Mouse (Mus musculus): ENCODE data around the gene Olah. TPM values are rescaled to one million over a fixed set of nuclear protein-coding genes. Genes with fewer than 3 reads are reported as not detected.

The Olah gene
- total and polyA plus RNA-seq, 3 experiments = not detected

DNA sequence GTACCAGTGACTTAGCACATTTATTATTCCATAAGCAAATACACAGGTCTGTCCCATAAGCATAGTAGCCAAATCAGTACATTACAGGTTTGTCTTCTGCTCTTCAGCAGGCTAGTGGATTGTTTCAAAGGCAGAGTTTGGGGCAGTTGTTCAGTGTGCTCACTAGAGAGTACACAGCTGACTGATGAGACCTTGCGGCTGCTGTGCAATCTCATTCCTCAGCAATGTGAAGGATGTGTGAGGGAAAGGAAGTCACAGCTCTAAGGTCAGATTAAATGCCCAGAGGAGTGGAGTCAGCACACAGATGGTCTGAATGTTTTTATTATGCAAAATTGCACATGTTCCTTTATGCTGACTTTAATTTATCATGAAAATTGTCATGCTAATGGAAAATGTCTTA, 70.5 kb downstream of the Olah start:
- peaks cover 6 to 12% of the 10 kb centered on the region in 2 experiments for H3K36me3 ChIP-seq (ENCODE audit: control insufficient read depth in 1 of 2, insufficient read depth in 2 of 2, low read length in 2 of 2)
- peaks cover 3 to 8% of the 10 kb centered on the region in 2 experiments; a peak in 3 of 4 replicates for H3K4me1 ChIP-seq (ENCODE audit: control insufficient read depth in 1 of 2, insufficient read depth in 2 of 2, low read length in 2 of 2)
- H3K9ac ChIP-seq (ENCODE audit: control insufficient read depth, low read depth, low read length, poor library complexity, severe bottlenecking) = no peak overlapping the region
- DNase-seq (ENCODE audit: low read depth, low spot score) = no peak
- H3K27ac ChIP-seq (ENCODE audit: control insufficient read depth, low read depth, low read length) = no peak overlapping the region
- H3K79me2 ChIP-seq (ENCODE audit: control insufficient read depth, insufficient read depth, low read length, poor library complexity) = peaks cover 13% of the 10 kb centered on the region
- H3K9me3 ChIP-seq (replicated peaks; ENCODE audit: insufficient read depth, low read length) = no peaks in the 10 kb centered on the region
- TF ChIP-seq CHD2 (IDR thresholded peaks at IDR 0.05; ENCODE audit: low read length) (no peak), NRF1 (IDR thresholded peaks at IDR 0.05; ENCODE audit: insufficient read depth, low read depth, low read length, poor library complexity, severe bottlenecking) (no peak), MAFK (IDR thresholded peaks at IDR 0.05; ENCODE audit: borderline replicate concordance, low read depth, low read length) (no peak), TCF12 (IDR thresholded peaks at IDR 0.05; ENCODE audit: low read depth, low read length) (no peak)
- no peaks in the 10 kb centered on the region for H3K27me3 ChIP-seq (ENCODE audit: control insufficient read depth in 1 of 2, insufficient read depth in 2 of 2, low read length in 2 of 2)
- H3K4me3 ChIP-seq (ENCODE audit: control insufficient read depth in 1 of 2, insufficient read depth in 1 of 2, low read depth in 2 of 2, low read length in 2 of 2) = no peak overlapping the region

GRCm38 (mm10) chr2:3324381-3325130, 72.5 kb downstream of the Olah start:
- Histone ChIP-seq H3K79me2 (ENCODE audit: control insufficient read depth, insufficient read depth, low read length, poor library complexity) (no peaks in the 10 kb centered on the region; the same call in 1 of the 2 replicates), H3K36me3 (ENCODE audit: control insufficient read depth in 1 of 2, insufficient read depth in 2 of 2, low read length in 2 of 2) (peaks cover 0 to 8% of the 10 kb centered on the region in 2 experiments; a peak in 2 of 4 replicates), H3K4me1 (ENCODE audit: control insufficient read depth in 1 of 2, insufficient read depth in 2 of 2, low read length in 2 of 2) (no peaks in the 10 kb centered on the region), H3K9me3 (replicated peaks; ENCODE audit: insufficient read depth, low read length) (no peaks in the 10 kb centered on the region), H3K27ac (ENCODE audit: control insufficient read depth, low read depth, low read length) (no peak overlapping the region), H3K9ac (ENCODE audit: control insufficient read depth, low read depth, low read length, poor library complexity, severe bottlenecking) (no peak overlapping the region), H3K4me3 (ENCODE audit: control insufficient read depth in 1 of 2, insufficient read depth in 1 of 2, low read depth in 2 of 2, low read length in 2 of 2) (no peak overlapping the region), H3K27me3 (ENCODE audit: control insufficient read depth in 1 of 2, insufficient read depth in 2 of 2, low read length in 2 of 2) (no peaks in the 10 kb centered on the region)
- no peak for DNase-seq (ENCODE audit: low read depth, low spot score)
- TF ChIP-seq TCF12 (IDR thresholded peaks at IDR 0.05; ENCODE audit: low read depth, low read length) = no peak
- no peak for TF ChIP-seq CHD1 (IDR thresholded peaks at IDR 0.05; ENCODE audit: low read depth, low read length)
- TF ChIP-seq ETS1 (IDR thresholded peaks at IDR 0.05; ENCODE audit: low read depth, low read length) = no peak
- no peak for TF ChIP-seq POLR2AphosphoS5 (IDR thresholded peaks at IDR 0.05; ENCODE audit: borderline replicate concordance, low read depth, low read length)
- no peak for TF ChIP-seq RCOR1 (IDR thresholded peaks at IDR 0.05; ENCODE audit: low read depth, low read length)

DNA sequence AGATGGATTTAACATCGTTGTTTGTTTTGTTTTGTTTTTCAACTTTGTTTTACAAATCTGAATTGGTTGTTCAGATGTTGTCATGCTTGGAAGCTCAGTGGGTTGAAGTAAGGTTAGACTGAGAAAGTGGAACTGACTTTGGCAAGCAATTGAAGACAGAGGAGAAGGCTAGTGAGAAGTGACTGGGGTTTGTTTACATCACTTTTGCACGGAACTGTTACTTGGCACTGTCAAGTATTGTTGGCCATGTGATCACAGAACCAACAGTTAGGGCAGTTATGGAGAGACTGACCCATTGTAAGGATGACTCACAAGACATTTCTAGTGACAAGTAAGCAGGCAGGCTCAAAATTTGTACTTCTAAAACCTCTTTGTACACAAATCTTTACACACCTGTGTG, 73.9 kb downstream of the Olah start:
- Histone ChIP-seq H3K27ac (ENCODE audit: control insufficient read depth, low read depth, low read length) (no peak overlapping the region), H3K9me3 (replicated peaks; ENCODE audit: insufficient read depth, low read length) (no peaks in the 10 kb centered on the region), H3K4me1 (ENCODE audit: control insufficient read depth in 1 of 2, insufficient read depth in 2 of 2, low read length in 2 of 2) (no peaks in the 10 kb centered on the region), H3K79me2 (ENCODE audit: control insufficient read depth, insufficient read depth, low read length, poor library complexity) (no peaks in the 10 kb centered on the region), H3K27me3 (ENCODE audit: control insufficient read depth in 1 of 2, insufficient read depth in 2 of 2, low read length in 2 of 2) (no peaks in the 10 kb centered on the region), H3K9ac (ENCODE audit: control insufficient read depth, low read depth, low read length, poor library complexity, severe bottlenecking) (no peak overlapping the region), H3K36me3 (ENCODE audit: control insufficient read depth in 1 of 2, insufficient read depth in 2 of 2, low read length in 2 of 2) (peaks cover 0 to 9% of the 10 kb centered on the region in 2 experiments; a peak in 2 of 4 replicates), H3K4me3 (ENCODE audit: control insufficient read depth in 1 of 2, insufficient read depth in 1 of 2, low read depth in 2 of 2, low read length in 2 of 2) (no peak overlapping the region)
- TF ChIP-seq ZKSCAN1 (IDR thresholded peaks at IDR 0.05; ENCODE audit: low read depth, low read length) (no peak), RAD21 (IDR thresholded peaks at IDR 0.05; ENCODE audit: low read depth, low read length) (no peak)
- DNase-seq (ENCODE audit: low read depth, low spot score) = no peak
